Mouse (Mus musculus) subcutaneous adipose tissue, adult 2 months (tissue): ENCODE data around the gene Klf6. TPM values are rescaled to one million over a fixed set of nuclear protein-coding genes. Genes with fewer than 3 reads are reported as not detected.

Source experiments
- polyA plus RNA-seq: library from polyadenylated mRNA; depleted of rRNA; stranded (reverse); fragments of >200 nt; gene quantifications from 2 replicates; pipeline ENCODE4 v1.2.3, GENCODE M21; 2012; ENCODE audit warnings: low replicate concordance; rRNA removed

Klf6 gene
- polyA plus RNA-seq: 30.8 and 46.3 TPM in 2 replicates

GRCm38 (mm10) chr13:5861157-5862002 lies at the start of gene Klf6:
TSS of gene Klf6 (plus strand) at chr13:5861482.

